Mouse (Mus musculus): ENCODE measurements around the gene Psen1. TPM values are rescaled to one million over a fixed set of nuclear protein-coding genes. Genes with fewer than 3 reads are reported as not detected.

Gene Psen1
- polyA plus RNA-seq, 1 experiment from 2014 or later: 98.6 TPM

GRCm38 (mm10) chr12:83764519-83764918 lies 76.6 kb downstream of the Psen1 start:
- peaks cover 53% of the 10 kb centered on the region for H3K4me1 ChIP-seq (ENCODE audit: control insufficient read depth, insufficient read depth, low read length)
- H3K9ac ChIP-seq (ENCODE audit: low read depth, low read length): peak overlapping the region; percentile 75
- ATAC-seq: no peak
- peak overlapping the region; percentile 33; the same call in 1 of the 2 replicates for H3K27ac ChIP-seq (ENCODE audit: low read length)
- no peaks in the 10 kb centered on the region for H3K27me3 ChIP-seq (replicated peaks; ENCODE audit: control insufficient read depth, insufficient read depth, low read length)
- H3K36me3 ChIP-seq (ENCODE audit: control insufficient read depth, insufficient read depth, low read length): no peaks in the 10 kb centered on the region
- no peaks in the 10 kb centered on the region for H3K9me3 ChIP-seq (ENCODE audit: control insufficient read depth, low read length)
- H3K4me2 ChIP-seq (ENCODE audit: low read depth, low read length): peak overlapping the region; percentile 81
- peak overlapping the region; percentile 52 for H3K4me3 ChIP-seq (ENCODE audit: low read length)
- 73% methylated on average over 10 of the region's 10 CpGs for WGBS

- H3K9ac ChIP-seq (ENCODE audit: low read depth, low read length): no peak overlapping the region
- 71% methylated on average over 13 of the region's 13 CpGs for WGBS
- H3K4me1 ChIP-seq (ENCODE audit: control insufficient read depth, insufficient read depth, low read length): peaks cover 67% of the 10 kb centered on the region
Observed at GRCm38 (mm10) chr12:83765965-83766603, 78.1 kb downstream of the Psen1 start.

GRCm38 (mm10) chr12:83767833-83768232 lies 79.9 kb downstream of the Psen1 start:
- no peak overlapping the region for H3K4me3 ChIP-seq (ENCODE audit: low read length)
- H3K36me3 ChIP-seq (ENCODE audit: control insufficient read depth, insufficient read depth, low read length): no peaks in the 10 kb centered on the region
- peaks cover 54% of the 10 kb centered on the region for H3K4me1 ChIP-seq (ENCODE audit: control insufficient read depth, insufficient read depth, low read length)
- H3K9me3 ChIP-seq (ENCODE audit: control insufficient read depth, low read length): no peaks in the 10 kb centered on the region
- ATAC-seq: no peak
- no peaks in the 10 kb centered on the region for H3K27me3 ChIP-seq (replicated peaks; ENCODE audit: control insufficient read depth, insufficient read depth, low read length)
- H3K4me2 ChIP-seq (ENCODE audit: low read depth, low read length): no peak overlapping the region
- WGBS: 71% methylated on average over 9 of the region's 9 CpGs
- no peak overlapping the region for H3K9ac ChIP-seq (ENCODE audit: low read depth, low read length)
- no peak overlapping the region for H3K27ac ChIP-seq (ENCODE audit: low read length)

More at GRCm38 (mm10) chr12:83765965-83766603, 78.1 kb downstream of the Psen1 start:
- no peak for ATAC-seq
- Histone ChIP-seq H3K9me3 (ENCODE audit: control insufficient read depth, low read length) (no peaks in the 10 kb centered on the region), H3K4me2 (ENCODE audit: low read depth, low read length) (no peak overlapping the region), H3K27me3 (replicated peaks; ENCODE audit: control insufficient read depth, insufficient read depth, low read length) (no peaks in the 10 kb centered on the region), H3K4me3 (ENCODE audit: low read length) (no peak overlapping the region), H3K36me3 (ENCODE audit: control insufficient read depth, insufficient read depth, low read length) (no peaks in the 10 kb centered on the region), H3K27ac (ENCODE audit: low read length) (no peak overlapping the region)

- Histone ChIP-seq H3K27me3 (replicated peaks; ENCODE audit: control insufficient read depth, insufficient read depth, low read length) (no peaks in the 10 kb centered on the region), H3K9me3 (ENCODE audit: control insufficient read depth, low read length) (no peaks in the 10 kb centered on the region), H3K36me3 (ENCODE audit: control insufficient read depth, insufficient read depth, low read length) (no peaks in the 10 kb centered on the region), H3K27ac (ENCODE audit: low read length) (0 out of 2 replicates have a peak overlapping the region, but pooled peaks have one; percentile 41), H3K4me3 (ENCODE audit: low read length) (no peak overlapping the region), H3K4me2 (ENCODE audit: low read depth, low read length) (no peak overlapping the region; the same call in 1 of the 2 replicates), H3K9ac (ENCODE audit: low read depth, low read length) (peak overlapping the region; percentile 16; the same call in 1 of the 2 replicates), H3K4me1 (ENCODE audit: control insufficient read depth, insufficient read depth, low read length) (peaks cover 49% of the 10 kb centered on the region)
- ATAC-seq: no peak
- WGBS: 62% methylated on average over 14 of the region's 14 CpGs
Observed at GRCm38 (mm10) chr12:83768235-83768899, 80.4 kb downstream of the Psen1 start.

- Histone ChIP-seq H3K27ac (ENCODE audit: low read length) (0 out of 2 replicates have a peak overlapping the region, but pooled peaks have one; percentile 2), H3K9me3 (ENCODE audit: control insufficient read depth, low read length) (no peaks in the 10 kb centered on the region), H3K4me2 (ENCODE audit: low read depth, low read length) (peak overlapping the region; percentile 45), H3K36me3 (ENCODE audit: control insufficient read depth, insufficient read depth, low read length) (no peaks in the 10 kb centered on the region), H3K4me3 (ENCODE audit: low read length) (no peak overlapping the region), H3K9ac (ENCODE audit: low read depth, low read length) (peak overlapping the region; percentile 52), H3K4me1 (ENCODE audit: control insufficient read depth, insufficient read depth, low read length) (peaks cover 36% of the 10 kb centered on the region), H3K27me3 (replicated peaks; ENCODE audit: control insufficient read depth, insufficient read depth, low read length) (no peaks in the 10 kb centered on the region)
- WGBS: 6% methylated on average over 25 of the region's 25 CpGs
- peak; percentile 55 for ATAC-seq
Observed at GRCm38 (mm10) chr12:83770418-83771256, 82.7 kb downstream of the Psen1 start.

- no peak overlapping the region for H3K4me2 ChIP-seq (ENCODE audit: low read depth, low read length)
- no peaks in the 10 kb centered on the region for H3K36me3 ChIP-seq (ENCODE audit: control insufficient read depth, insufficient read depth, low read length)
- H3K4me1 ChIP-seq (ENCODE audit: control insufficient read depth, insufficient read depth, low read length): peaks cover 3% of the 10 kb centered on the region
- no peak for ATAC-seq
- no peak overlapping the region for H3K4me3 ChIP-seq (ENCODE audit: low read length)
- WGBS: 78% methylated on average over 12 of the region's 12 CpGs
- no peak overlapping the region for H3K27ac ChIP-seq (ENCODE audit: low read length)
- H3K9me3 ChIP-seq (ENCODE audit: control insufficient read depth, low read length): no peaks in the 10 kb centered on the region
- H3K9ac ChIP-seq (ENCODE audit: low read depth, low read length): no peak overlapping the region
- H3K27me3 ChIP-seq (replicated peaks; ENCODE audit: control insufficient read depth, insufficient read depth, low read length): no peaks in the 10 kb centered on the region
Observed at GRCm38 (mm10) chr12:83775621-83776020, 87.7 kb downstream of the Psen1 start.

- no peak for ATAC-seq
- H3K9me3 ChIP-seq (ENCODE audit: control insufficient read depth, low read length): no peaks in the 10 kb centered on the region
- H3K36me3 ChIP-seq (ENCODE audit: control insufficient read depth, insufficient read depth, low read length): no peaks in the 10 kb centered on the region
- no peak overlapping the region for H3K9ac ChIP-seq (ENCODE audit: low read depth, low read length)
- H3K4me2 ChIP-seq (ENCODE audit: low read depth, low read length): no peak overlapping the region
- H3K4me3 ChIP-seq (ENCODE audit: low read length): no peak overlapping the region
- H3K4me1 ChIP-seq (ENCODE audit: control insufficient read depth, insufficient read depth, low read length): peaks cover 4% of the 10 kb centered on the region; the same call in 1 of the 2 replicates
- WGBS: 89% methylated on average over 7 of the region's 7 CpGs
- H3K27me3 ChIP-seq (replicated peaks; ENCODE audit: control insufficient read depth, insufficient read depth, low read length): no peaks in the 10 kb centered on the region
- H3K27ac ChIP-seq (ENCODE audit: low read length): no peak overlapping the region
Observed at GRCm38 (mm10) chr12:83776766-83777165, 88.8 kb downstream of the Psen1 start.

- no peaks in the 10 kb centered on the region for H3K27me3 ChIP-seq (replicated peaks; ENCODE audit: control insufficient read depth, insufficient read depth, low read length)
- WGBS: 84% methylated on average over 3 of the region's 3 CpGs
- no peak overlapping the region for H3K9ac ChIP-seq (ENCODE audit: low read depth, low read length)
- no peak overlapping the region for H3K4me2 ChIP-seq (ENCODE audit: low read depth, low read length)
- H3K36me3 ChIP-seq (ENCODE audit: control insufficient read depth, insufficient read depth, low read length): no peaks in the 10 kb centered on the region
- no peak overlapping the region for H3K4me3 ChIP-seq (ENCODE audit: low read length)
- H3K9me3 ChIP-seq (ENCODE audit: control insufficient read depth, low read length): no peaks in the 10 kb centered on the region
- peaks cover 4% of the 10 kb centered on the region; the same call in 1 of the 2 replicates for H3K4me1 ChIP-seq (ENCODE audit: control insufficient read depth, insufficient read depth, low read length)
- ATAC-seq: no peak
- no peak overlapping the region for H3K27ac ChIP-seq (ENCODE audit: low read length)
Observed at GRCm38 (mm10) chr12:83780181-83780580, 92.2 kb downstream of the Psen1 start.

- no peaks in the 10 kb centered on the region for H3K27me3 ChIP-seq (replicated peaks; ENCODE audit: control insufficient read depth, insufficient read depth, low read length)
- WGBS: 58% methylated on average over 7 of the region's 7 CpGs
- H3K36me3 ChIP-seq (ENCODE audit: control insufficient read depth, insufficient read depth, low read length): no peaks in the 10 kb centered on the region
- H3K4me2 ChIP-seq (ENCODE audit: low read depth, low read length): no peak overlapping the region
- no peak overlapping the region for H3K27ac ChIP-seq (ENCODE audit: low read length)
- no peak overlapping the region for H3K9ac ChIP-seq (ENCODE audit: low read depth, low read length)
- H3K9me3 ChIP-seq (ENCODE audit: control insufficient read depth, low read length): no peaks in the 10 kb centered on the region
- peaks cover 4% of the 10 kb centered on the region; the same call in 1 of the 2 replicates for H3K4me1 ChIP-seq (ENCODE audit: control insufficient read depth, insufficient read depth, low read length)
- no peak overlapping the region for H3K4me3 ChIP-seq (ENCODE audit: low read length)
- no peak for ATAC-seq
Observed at GRCm38 (mm10) chr12:83781204-83781603, 93.3 kb downstream of the Psen1 start.

Measured in intestine, embryonic 16.5 days (tissue).